Mouse (Mus musculus): Measurements from ENCODE around the gene Dnajc7.
"Not testable (repeated sequence)": the region's sequence is repeated elsewhere in the genome, so short reads cannot be mapped to it uniquely, and the experiment has no call there.

Gene Dnajc7

DNA sequence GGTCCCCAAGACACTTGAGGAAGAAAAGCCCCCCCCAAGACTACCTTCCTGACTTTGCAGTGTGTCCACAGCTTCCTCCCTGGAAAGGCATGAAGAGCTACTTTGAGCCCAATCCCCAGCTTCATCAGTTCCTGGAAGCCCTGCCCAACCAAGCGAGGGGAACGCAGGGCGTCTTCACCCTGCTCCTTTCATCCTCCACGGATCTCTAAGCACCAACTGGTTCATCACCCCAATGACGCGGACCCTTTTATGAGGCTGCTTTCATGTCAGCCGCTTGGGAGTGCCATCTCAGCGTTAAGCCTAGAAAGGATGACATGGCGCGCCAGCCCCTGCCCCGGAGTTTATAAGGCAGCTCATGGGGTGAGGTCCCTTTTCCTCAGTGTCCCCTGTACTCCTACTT lies at the start of gene Dnajc7:
Gene Dnajc7, minus strand, starts transcription at position 187 of the 400 bp plus-strand sequence.
- DNase-seq (ENCODE audit: low spot score in 2 of 2) = no peak

DNA sequence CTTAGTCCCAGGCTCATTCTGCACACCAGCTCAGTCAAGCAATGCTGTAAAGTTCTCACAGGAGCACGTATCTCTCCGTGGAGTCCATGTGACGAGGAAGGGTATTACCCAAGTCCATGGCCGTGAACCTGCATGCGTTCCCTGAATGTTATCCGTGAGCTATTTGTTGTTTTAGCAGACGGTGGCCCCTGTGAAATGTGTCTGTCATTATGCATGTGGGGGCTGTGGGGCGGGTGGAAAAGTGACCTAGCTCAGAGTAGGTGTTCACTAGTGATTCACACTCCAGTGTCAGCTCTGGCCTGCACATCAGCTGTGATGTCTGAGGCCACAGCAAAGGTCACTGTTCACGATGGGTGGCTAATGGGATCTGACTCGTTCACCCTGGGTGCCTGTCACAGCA lies 39.8 kb upstream of the Dnajc7 start:
- DNase-seq (ENCODE audit: low spot score in 2 of 2) = no peak

DNA sequence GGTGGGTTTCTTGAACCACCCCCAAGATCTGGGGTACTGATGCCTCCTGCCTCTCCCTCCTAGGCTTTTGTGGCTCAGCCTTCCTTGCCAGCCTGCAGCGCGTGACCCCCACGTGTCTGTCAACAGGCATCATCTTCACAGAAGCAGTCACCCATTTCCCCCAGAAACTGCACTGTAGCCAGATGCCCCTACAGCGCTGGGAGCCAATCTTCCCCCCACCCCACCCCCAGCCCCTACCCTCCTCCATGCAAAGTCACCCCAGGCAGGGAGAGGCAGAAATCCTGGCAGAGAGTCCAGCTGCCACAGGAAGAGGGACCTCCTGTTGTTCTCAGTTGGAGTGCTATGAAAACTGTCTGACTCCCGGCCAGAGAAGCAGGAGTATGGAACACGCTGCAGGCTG lies 36.5 kb upstream of the Dnajc7 start:
- DNase-seq (ENCODE audit: low spot score in 2 of 2) = no peak

DNA sequence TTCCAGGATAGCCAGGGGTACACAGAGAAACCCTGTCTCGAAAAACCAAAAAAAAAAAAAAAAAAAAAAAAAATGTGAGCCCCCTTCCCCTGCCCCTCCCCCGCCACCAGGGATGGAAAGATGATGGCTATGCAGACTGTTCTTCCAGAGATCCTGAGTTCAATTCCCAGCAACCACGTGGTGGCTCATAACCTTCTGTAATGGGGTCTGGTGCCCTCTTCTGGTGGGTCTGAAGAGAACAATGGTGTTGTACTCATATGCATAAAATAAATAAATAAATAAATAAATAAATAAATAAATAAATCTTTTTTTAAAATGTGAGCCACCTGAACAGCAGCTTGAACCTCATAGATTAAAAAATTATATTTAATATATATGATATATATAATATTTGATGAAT lies 35.6 kb upstream of the Dnajc7 start:
- not testable (repeated sequence) for DNase-seq (ENCODE audit: low spot score in 2 of 2)

DNA sequence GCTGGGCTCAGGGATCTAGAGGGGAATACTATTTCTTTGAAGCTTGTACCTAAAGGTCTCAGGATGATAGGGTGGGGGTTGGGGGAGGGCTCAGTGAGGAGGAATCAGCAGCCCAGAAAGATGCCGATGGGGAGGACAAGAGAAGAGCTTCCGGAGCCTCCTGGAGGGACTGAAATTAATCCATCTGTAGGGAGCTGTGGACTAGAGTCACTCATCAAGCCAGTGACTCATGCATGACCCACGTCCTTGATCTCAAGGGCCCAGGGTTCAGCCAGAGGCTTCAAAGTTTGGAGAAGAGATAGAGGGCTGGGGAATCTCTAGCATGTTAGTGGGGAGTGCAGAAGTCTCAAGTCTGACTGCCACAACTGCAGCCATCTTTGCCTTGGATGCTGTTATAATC lies 31.8 kb upstream of the Dnajc7 start:
- no peak for DNase-seq (ENCODE audit: low spot score in 2 of 2)

DNA sequence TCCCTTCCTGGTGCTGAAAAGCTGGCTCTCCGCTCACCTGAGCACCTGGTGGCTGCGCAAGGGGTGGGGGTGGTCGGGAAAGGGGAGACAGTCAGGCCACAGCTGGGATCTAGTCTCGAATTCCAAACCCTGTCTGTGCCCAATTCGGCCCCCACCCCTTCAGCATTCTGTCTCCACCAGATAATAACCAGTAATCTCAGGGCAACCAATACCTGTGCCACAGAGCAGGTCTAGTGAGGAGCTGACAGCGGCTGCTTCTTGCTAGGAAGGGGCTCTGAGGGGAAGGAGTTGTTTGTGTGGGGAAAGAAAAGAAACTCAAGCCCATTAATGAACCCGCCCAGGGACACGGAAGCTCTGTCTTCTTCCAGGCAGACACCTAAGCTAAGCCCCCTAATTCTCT lies 31.2 kb upstream of the Dnajc7 start:
- no peak for DNase-seq (ENCODE audit: low spot score in 2 of 2)

DNA sequence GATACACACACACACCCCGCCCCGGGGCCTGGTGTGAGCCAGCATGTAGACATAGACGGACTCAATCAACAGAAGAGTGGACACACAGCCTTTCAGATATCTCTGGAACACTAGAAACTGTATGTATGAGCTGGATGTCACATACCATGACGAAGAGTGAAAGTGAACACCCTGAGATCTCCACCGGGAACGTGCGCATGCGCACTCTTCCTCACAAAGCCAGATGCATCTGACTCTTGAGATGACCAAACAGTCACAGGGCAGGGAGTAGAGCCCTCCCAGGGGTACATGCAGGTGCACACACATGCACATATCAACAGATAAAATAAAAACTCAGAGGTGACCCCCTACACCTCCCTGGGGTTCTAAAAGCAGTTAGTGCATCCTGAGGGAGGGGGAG lies 28.4 kb upstream of the Dnajc7 start:
- DNase-seq (ENCODE audit: low spot score in 2 of 2) = no peak

DNA sequence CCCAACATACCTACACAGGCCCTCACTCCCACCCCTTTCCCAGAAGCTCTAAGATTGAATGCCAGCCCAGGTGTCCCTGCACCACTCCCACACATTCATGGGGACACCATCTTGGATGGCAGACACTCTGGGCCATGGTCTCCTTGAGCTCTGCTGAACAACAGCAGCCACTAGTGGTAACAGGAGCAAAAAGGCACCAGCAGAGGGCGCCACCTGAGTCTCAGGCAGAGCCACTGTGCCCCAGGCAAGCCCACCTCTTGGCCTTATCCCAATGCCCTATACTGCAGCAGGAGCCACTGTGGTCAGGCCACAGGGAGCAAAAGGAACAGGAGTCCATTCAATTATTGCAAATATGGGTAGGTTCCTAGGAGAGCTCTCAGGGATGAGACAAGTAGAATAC lies 26.3 kb upstream of the Dnajc7 start:
- DNase-seq (ENCODE audit: low spot score in 2 of 2) = peak in 1 of 2 experiments; percentile 78

DNA sequence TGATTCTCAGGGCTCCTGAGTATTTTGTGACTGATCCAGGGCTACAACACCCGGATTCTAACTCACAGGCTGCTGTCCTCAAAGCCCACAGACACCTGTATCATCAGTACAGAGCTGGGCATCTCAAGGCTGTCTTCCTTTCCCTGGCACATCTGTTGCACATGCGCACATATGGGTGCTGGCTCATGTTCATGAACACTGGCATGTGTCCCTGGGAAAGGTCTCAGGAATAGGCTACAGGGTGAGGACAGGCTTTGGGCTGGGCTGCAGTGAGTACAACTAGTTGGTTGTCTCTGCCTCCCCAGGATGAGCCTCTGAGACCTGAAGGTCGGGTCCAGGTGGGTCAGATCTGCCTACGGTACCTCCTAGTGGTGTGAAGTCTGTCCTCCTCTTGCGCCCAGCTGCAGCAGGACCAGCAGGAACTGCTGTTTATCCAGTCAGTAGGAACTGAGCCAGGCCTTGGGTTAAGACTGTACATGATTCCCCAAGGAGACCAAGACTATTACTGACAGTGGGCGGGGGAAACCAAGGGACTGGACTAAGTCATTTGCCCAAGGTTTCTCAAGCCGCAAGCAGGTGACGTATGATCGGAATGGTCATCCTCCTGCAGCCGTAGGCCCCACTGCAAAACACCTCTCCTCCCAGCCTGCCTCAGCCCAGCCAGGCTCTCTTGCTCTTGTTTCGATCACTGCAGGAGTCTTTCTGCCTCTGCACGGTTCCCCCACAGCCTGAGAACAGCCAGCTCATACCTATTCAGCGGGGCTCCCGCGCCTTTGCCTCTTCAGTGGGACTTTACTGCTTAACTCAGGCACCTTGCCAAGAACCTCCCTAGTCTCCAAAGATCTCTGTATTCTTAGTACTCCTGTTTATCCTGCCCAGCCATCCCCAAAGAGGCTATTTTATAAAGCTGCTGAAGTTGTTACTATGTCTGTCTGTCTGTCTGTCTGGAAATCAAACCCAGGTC lies 23.9 kb upstream of the Dnajc7 start:
- DNase-seq (ENCODE audit: low spot score in 2 of 2) = no peak

DNA sequence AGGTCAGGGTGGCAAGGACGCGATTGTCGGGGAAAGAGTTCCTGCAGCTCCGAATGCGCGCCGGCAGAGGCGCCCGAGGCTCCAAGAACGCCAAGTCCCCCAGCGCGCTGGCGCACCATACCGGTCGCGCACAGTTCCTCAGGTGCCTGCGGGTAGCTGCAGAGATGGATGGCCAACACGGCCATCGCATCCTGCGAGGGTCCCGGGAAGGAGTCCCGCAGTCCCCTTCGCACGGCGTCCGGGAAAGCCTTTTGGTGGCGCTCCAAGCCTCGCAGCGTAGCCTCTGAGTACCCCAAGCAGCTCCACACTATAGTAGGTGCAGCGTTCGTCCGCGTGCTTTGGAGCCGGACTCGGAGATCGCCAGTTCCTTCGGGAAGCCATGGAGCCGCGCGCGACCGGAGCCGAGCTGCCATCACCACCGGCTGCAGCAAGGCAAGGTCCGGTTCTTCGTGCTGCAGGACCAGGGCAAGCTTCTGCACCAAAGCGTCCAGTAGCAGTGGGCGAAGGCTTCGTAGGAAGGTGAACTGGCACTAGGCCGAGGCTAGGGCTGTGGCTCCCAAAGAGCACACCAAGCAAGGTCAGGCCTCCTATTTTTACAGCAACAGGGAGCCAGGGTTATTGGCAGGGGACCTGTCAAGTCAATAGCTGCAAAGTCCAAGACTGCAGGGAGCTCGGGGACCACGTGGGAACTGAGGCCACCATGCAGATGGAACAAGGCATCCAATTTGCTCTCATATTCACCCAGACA lies 20.4 kb upstream of the Dnajc7 start:
- DNase-seq (ENCODE audit: low spot score in 2 of 2) = peak in 1 of 2 experiments; percentile 48

DNA sequence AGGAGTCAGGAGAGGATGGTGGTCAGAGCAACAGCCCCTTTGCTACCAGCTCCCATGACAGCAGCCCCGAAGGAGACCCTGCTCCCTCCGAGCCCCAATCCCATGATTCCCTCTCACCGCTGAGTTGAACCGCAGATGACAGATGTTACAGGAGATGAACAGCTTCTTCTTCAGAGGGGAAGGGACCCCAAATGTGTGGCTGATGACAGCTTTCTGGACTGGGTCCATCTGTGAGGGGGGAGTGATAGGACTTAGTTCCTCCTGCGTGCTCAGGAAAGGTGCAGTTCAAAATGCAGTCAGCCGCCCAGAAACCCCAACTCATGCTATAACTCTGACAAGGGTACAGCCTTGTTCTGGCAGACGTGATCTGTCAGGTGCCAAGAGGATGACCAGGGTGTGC lies 14.6 kb upstream of the Dnajc7 start:
- DNase-seq (ENCODE audit: low spot score in 2 of 2) = no peak

DNA sequence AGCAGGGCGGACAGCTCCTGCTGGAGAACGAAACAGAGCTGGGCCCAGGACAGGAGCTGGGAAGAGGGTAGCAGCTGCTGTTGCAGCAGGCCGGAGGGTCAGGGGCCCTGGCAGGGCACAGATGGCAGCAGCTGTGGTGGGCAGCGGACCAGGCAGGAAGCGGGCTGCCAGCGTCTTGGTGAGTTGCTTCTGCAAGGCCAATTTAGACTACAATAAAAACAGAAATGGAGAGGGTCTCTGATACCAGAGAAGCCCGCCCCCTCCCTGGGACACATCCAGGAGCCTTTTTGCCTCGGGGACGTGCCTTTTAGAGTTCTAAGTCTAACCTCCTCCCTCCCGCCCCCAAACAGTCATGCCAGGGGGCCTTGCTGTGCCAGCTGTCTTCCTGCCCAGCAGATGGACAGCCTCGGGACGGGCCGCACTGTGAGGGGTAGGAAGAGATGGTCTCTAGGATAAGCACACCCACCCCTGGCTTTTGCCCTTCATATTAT lies 8.9 kb upstream of the Dnajc7 start:
- no peak for DNase-seq (ENCODE audit: low spot score in 2 of 2)

DNA sequence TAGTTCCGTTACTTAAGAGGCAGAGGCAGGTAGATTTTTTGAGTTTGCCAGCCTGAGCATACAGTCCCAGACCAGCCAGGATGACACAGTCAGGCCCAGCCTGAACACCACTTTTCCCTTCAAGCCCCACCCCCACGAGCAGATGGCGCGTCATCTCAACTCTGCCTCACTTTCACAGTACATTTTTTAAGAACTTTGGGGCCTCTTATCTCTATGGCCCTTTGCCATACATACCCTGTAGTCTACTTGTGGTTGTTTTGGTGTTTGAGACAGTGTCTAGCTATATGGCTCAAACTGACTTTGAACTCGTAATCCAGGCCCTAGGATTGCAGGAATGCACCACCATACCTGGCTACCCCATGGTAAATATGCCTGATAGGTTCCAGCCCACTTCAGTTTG lies 8.1 kb upstream of the Dnajc7 start:
- no peak for DNase-seq (ENCODE audit: low spot score in 2 of 2)

DNA sequence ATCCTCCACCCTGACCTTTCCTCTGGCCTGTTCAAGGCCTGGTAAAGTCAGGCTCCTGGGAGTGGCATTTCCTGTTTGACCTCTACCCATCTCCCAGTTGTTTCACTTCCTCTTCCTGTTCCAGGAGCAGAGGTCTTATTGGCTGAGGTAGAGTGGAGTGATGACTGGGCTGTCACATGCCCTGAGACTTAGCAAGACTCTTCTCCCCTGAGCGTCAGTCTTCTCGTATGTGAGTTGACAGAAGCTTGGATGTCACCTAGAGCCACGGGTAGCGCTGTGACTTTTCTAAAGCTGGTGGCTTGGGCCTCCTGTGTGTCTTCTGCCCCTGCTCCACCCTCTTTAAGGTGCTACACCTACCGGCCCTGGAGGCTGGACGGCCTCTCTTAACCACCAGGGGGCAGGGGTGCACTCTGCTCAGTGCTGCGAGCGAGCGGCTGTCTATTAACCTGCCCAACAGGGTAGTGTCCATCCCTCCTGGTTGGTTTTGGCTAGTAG lies 6.8 kb upstream of the Dnajc7 start:
- peak; percentile 63 to 86 for DNase-seq (ENCODE audit: low spot score in 2 of 2)

DNA sequence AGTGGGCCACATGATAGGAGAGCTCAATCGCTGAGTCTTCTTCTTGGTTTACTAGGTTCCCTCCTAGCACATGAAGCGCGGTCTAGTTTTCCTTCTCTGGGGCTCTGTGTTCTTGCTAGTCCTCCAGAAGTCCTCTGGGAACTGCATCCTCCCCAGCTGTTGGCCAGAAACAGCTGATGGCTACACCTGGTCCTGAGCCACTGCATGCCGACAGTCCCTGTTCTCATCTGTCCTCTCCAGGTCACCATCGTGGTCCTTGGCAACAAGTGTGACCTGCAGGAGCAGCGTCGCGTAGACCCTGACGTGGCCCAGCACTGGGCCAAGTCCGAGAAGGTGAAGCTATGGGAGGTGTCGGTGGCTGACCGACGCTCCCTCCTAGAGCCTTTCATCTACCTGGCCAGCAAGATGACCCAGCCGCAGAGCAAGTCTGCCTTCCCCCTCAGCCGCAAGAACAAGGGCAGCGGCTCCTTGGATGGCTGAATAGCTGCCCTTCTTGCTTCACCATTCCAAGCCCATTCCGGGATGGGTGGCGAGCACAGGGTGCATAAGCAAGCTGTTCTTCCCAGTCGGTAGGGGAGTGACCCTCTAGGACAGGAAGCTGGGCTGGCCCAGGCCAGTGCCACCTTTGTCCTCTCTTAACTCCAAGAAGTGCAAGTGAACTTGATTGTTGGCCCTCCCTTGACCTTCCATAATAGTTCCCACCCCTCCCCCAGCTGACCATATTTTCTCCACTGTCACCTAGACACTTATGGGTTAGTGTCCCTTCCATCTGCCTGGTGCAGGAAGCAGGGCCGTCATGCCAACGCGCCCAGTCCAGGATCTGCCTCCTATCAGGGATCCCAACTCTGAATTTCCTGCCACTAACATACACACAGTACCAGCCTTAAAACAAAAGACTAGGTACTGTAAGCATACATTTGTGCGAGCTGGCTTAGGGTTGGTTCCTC lies 6.1 kb upstream of the Dnajc7 start:
- no peak for DNase-seq (ENCODE audit: low spot score in 2 of 2)

DNA sequence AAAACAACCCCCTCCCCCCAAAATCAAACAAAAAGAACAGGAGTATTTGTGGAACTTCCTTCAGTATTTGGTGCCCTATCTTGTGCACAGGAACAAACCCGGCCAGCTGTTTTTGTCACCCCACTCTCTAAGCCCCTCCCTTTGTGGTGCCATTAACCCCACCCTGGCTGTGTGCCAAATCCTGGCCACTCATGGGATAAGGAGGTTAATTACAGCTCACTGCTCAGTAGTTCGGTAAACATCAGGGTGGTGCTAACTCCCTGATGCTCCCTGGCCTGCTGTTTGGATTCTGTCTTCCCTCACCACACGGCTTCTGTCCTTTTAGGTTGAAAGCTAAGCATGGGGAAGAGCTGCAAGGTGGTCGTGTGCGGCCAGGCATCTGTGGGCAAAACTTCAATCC lies 3.9 kb upstream of the Dnajc7 start:
- peak in 1 of 2 experiments; percentile 76 for DNase-seq (ENCODE audit: low spot score in 2 of 2)

DNA sequence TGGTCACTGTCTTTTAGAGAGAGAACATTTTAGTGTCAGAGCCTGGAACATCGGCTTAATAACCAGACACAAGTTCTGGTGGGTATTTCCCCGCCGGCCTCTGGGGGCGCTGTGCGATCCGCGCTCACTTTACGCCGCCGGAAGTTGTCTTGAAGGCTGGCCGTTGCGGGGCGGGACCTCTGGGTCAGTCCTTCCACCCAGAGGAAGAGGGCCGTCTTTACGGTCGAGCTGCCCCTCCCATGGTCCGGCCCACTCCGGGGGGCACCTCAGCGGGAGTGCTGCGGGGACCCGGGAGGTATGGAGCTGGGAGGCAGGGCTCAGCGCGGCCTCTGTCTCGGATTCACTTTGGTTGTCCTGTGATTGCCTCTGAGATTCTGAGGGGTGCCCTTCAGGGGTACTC lies 2.7 kb upstream of the Dnajc7 start:
- DNase-seq (ENCODE audit: low spot score in 2 of 2) = peak; percentile 93 to 96

DNA sequence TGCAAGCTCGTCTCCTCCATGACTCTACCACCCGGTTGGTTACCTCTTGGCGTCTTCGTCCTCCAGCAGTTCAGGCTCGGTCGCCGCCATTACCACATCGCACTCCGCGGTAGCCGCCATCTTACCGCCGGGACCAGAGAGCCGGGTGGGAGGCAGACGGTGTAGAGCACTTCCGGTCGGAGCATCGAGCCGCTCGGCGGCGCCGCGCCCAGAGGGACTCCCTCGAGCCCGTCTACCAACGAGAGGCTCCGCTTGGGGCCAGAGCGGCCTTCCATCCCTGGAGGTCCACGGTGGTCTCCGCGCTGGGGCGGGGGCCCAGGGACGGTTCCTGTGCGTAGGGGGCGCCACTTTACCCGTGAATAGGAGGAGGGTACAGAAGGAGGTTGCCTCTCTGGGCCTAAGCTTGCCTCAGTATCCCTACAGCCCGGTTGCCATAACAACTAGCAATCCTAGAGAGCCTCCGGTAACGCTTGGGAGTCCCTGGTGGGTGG lies 438 bp downstream of the Dnajc7 start:
- peak; percentile 94 to 96 for DNase-seq (ENCODE audit: low spot score in 2 of 2)

DNA sequence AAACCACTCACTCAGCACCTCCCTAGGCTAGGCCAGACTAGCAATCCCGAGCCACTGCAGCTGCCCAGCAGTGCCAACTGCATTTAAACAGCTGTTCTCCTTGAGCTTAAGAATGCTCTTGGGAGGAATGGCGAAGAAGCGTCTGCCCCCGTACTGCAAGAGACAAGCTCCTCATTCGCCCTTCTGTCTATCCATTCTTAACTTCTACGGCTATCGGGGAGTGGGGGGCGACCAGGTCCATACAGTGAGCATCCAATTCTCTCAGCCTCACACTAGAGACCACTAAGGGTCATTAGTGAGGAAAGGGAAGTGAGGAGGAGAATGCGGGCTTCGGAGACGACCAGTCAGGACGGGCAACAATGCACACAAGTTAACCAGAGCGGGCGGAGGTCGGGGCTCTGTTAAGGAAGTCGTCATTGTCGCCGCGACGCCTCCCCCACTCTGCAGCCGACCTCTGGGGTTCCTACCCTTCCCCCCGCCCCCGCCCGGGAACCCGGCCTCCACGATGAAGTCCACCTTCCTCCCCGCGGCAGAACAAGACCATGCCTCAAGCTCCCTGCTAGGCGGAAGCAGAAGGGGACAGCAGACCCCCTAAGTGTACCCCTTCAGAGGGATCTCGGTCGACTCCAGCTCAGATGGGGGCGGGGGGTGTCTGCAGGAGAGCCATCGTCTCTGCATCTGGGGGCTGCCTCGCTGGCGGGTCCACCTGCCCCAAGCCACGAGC lies 1.0 kb downstream of the Dnajc7 start, which contains the start of gene Nkiras2:
Gene Nkiras2, plus strand, starts transcription at position 484 of the 724 bp plus-strand sequence.
- peak; percentile 53 to 82 for DNase-seq (ENCODE audit: low spot score in 2 of 2)

DNA sequence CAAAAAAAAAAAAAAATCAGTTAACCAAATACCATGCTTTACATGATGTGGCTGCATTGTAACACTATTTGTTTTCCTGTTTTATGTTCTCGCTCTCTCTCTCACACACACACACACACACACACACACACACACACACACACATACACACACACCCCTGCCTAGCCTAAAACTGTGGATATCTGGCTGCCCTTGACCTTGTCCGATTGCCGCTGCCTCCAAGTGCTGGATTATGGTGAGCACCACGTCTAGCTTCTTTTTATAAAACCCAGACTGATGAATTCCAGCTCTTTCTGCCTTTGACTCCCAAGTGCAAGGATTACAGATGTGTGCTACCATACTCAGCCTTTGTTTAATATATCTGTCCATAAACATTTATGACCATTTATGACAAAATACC lies 2.5 kb downstream of the Dnajc7 start:
- DNase-seq (ENCODE audit: low spot score in 2 of 2) = no peak

Measured in spleen, postnatal 10 days (tissue).